ENCODE assay signal across 27 mouse cellular contexts in the genomic region with DNA sequence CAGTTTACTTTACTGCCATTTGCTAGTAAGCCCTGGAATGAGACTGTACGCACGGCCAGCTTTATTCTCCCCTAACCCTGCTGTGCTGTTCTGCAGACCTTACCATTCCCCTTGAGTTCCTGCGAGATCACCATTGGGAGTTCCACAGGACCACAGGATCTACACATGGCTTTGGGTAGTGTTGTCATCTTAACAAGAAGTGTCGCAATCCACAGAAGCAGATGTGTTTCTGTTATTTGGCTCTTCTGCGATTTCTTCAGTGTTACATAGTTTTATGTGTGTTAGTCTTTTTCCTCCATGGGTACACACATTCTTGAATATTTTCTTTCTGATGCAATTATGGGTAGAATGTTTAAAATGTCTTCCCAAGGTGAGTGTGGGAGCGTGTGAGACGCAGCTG. TPM values are rescaled to one million over a fixed set of nuclear protein-coding genes. Genes with fewer than 3 reads are reported as not detected.
DNase-seq lines count a peak whose midpoint lies in the region; ATAC-seq lines count a peak whose summit lies in the region.
"Had no signal": no experiment of that assay in that cellular context is flagged by ENCODE, and none has a peak within 500 bp of the region (broad histone marks: within the 10 kb centered on the region; RNA-seq: fewer than 3 reads in every experiment).

No protein-coding gene starts in this region.

- H3K27ac ChIP-seq in lung, embryonic 16.5 days (ENCODE audit: low read length) = no peak overlapping the region
- no peak overlapping the region for H3K27ac ChIP-seq in midbrain, embryonic 13.5 days
- H3K27ac ChIP-seq: forebrain, embryonic 10.5 days; heart, embryonic 13.5 days; hindbrain, embryonic 14.5 days; limb, embryonic 12.5 days; neural tube, embryonic 12.5 days had no signal

- no peaks in the 10 kb centered on the region for H3K27me3 ChIP-seq in lung, embryonic 16.5 days (ENCODE audit: control insufficient read depth, insufficient read depth, low read depth, low read length)
- no peaks in the 10 kb centered on the region for H3K27me3 ChIP-seq in midbrain, embryonic 13.5 days
- H3K27me3 ChIP-seq: heart, embryonic 13.5 days; limb, embryonic 12.5 days; neural tube, embryonic 12.5 days had no signal

- no peak overlapping the region for H3K9ac ChIP-seq in lung, embryonic 16.5 days (ENCODE audit: low read length)
- no peak overlapping the region for H3K9ac ChIP-seq in midbrain, embryonic 13.5 days (replicated peaks)
- H3K9ac ChIP-seq: heart, embryonic 13.5 days; hindbrain, embryonic 14.5 days; limb, embryonic 12.5 days; liver, postnatal 0 days; neural tube, embryonic 12.5 days had no signal

- DNase-seq in lung, postnatal 25 days (ENCODE audit: low spot score) = no peak
- DNase-seq in 416B (ENCODE audit: low read depth) (peak; percentile 67), NIH3T3 (ENCODE audit: low read depth) (peak; percentile 70)
- no peak for DNase-seq in adrenal gland, adult 18-20 months (ENCODE audit: low spot score in 2 of 2)
- DNase-seq: adrenal gland, adult 8-10 months; cerebellum, adult 8-10 months; cerebellum, postnatal 25 days; gastrocnemius, postnatal 14 days; heart, postnatal 10 days; kidney, postnatal 14 days; layer of hippocampus, adult 9-11 months; liver, postnatal 0 days; lung, postnatal 4 days; right cerebral cortex, adult 18-20 months had no signal

- H3K4me2 ChIP-seq in lung, embryonic 16.5 days (ENCODE audit: low read depth, low read length) = no peak overlapping the region
- no peak overlapping the region for H3K4me2 ChIP-seq in midbrain, embryonic 13.5 days (replicated peaks)
- H3K4me2 ChIP-seq: heart, embryonic 13.5 days; hindbrain, embryonic 14.5 days; limb, embryonic 12.5 days; liver, embryonic 11.5 days; neural tube, embryonic 12.5 days had no signal

- peaks cover 25% of the 10 kb centered on the region for H3K36me3 ChIP-seq in lung, embryonic 16.5 days (ENCODE audit: control insufficient read depth, insufficient read depth, low read length)
- peaks cover 78% of the 10 kb centered on the region for H3K36me3 ChIP-seq in midbrain, embryonic 13.5 days

- no peaks in the 10 kb centered on the region for H3K4me1 ChIP-seq in lung, embryonic 16.5 days (replicated peaks; ENCODE audit: control insufficient read depth, insufficient read depth, low read length)
- H3K4me1 ChIP-seq in midbrain, embryonic 13.5 days (replicated peaks) = no peaks in the 10 kb centered on the region
- H3K4me1 ChIP-seq: limb, embryonic 12.5 days; neural tube, embryonic 12.5 days had no signal

- ATAC-seq in lung, embryonic 16.5 days (ENCODE audit: low read depth) = peak; percentile 23; the same call in 1 of the 2 replicates
- ATAC-seq in megakaryocyte, adult 5-6 weeks (ENCODE audit: poor library complexity, severe bottlenecking) = peak; percentile 56
- ATAC-seq in activated CD4-positive, CD25-positive, alpha-beta regulatory T cell, adult 4 months = no peak
- ATAC-seq in midbrain, embryonic 13.5 days = no peak
- ATAC-seq: forebrain, embryonic 16.5 days; intestine, postnatal 0 days; liver, postnatal 0 days; midbrain, embryonic 16.5 days had no signal

- 82% methylated on average over 7 of the region's 7 CpGs for WGBS in lung, embryonic 16.5 days
- 90% methylated on average over 7 of the region's 7 CpGs for WGBS in midbrain, embryonic 13.5 days

- peaks cover 3% of the 10 kb centered on the region; the same call in 1 of the 2 replicates for H3K9me3 ChIP-seq in lung, embryonic 16.5 days (ENCODE audit: control insufficient read depth, low read length)
- no peaks in the 10 kb centered on the region for H3K9me3 ChIP-seq in midbrain, embryonic 13.5 days
- H3K9me3 ChIP-seq: forebrain, embryonic 10.5 days; heart, embryonic 13.5 days; limb, embryonic 12.5 days; neural tube, embryonic 12.5 days had no signal

- H3K4me3 ChIP-seq in lung, embryonic 16.5 days (ENCODE audit: low read length) = no peak overlapping the region
- H3K4me3 ChIP-seq in midbrain, embryonic 13.5 days (replicated peaks) = no peak overlapping the region
- H3K4me3 ChIP-seq: forebrain, embryonic 10.5 days; heart, embryonic 13.5 days; limb, embryonic 12.5 days; neural tube, embryonic 12.5 days had no signal

RNA-seq across cellular contexts. Expression of a gene that starts 32.8 kb away (rescaled TPM):
- polyA plus RNA-seq in lung, embryonic 16.5 days (2015; fragmentation: Nextera tagmentation; extraction: Ambion mirVana) = 16.0 and 16.1 TPM in 2 replicates
- 7.2 and 10.1 TPM in 2 replicates for total RNA-seq in megakaryocyte, adult 5-6 weeks (2015)
- 26.4 and 32.3 TPM in 2 replicates for total RNA-seq in megakaryocyte, adult 5-6 weeks (2017)
- under 1 TPM in 1 of 2 experiments, not detected in 1; 0.40 TPM for polyA plus RNA-seq in activated CD4-positive, CD25-positive, alpha-beta regulatory T cell, adult 4 months (2017; shearing (Covaris generic))
- 10 to 100 TPM; 31.1 to 32.0 TPM for total RNA-seq in adrenal gland, adult 18-20 months (2021)
- 130 and 141 TPM in 2 replicates for polyA plus RNA-seq in midbrain, embryonic 13.5 days (2015; fragmentation: Nextera tagmentation; extraction: Ambion mirVana)

Comparison
In these comparisons a context has a peak if more than half of its experiments do, and no peak if none do; other contexts are left out.
1. ATAC-seq: peak in lung, embryonic 16.5 days (single experiment) and megakaryocyte, adult 5-6 weeks (single experiment); none in activated CD4-positive, CD25-positive, alpha-beta regulatory T cell, adult 4 months (single experiment) and midbrain, embryonic 13.5 days (single experiment).
2. DNase-seq: peak in 416B (single experiment) and NIH3T3 (single experiment); none in lung, postnatal 25 days (single experiment) and adrenal gland, adult 18-20 months (0 of 2).
3. RNA of a gene that starts 32.8 kb away (polyA plus RNA-seq): 130 to 141 TPM in midbrain, embryonic 13.5 days and 16.0 to 16.1 TPM in lung, embryonic 16.5 days; 0.40 TPM in activated CD4-positive, CD25-positive, alpha-beta regulatory T cell, adult 4 months; every median in the first group is over 10 times any median in the second.